Mouse (Mus musculus) R1 (cell line): ENCODE results near the gene Gse1.

Experiments used
- DNase-seq: peaks from one replicate; pipeline ENCODE4 v3.0.0-alpha.2; 2018; ENCODE audit warnings: low read depth, low spot score

The Gse1 gene

DNA sequence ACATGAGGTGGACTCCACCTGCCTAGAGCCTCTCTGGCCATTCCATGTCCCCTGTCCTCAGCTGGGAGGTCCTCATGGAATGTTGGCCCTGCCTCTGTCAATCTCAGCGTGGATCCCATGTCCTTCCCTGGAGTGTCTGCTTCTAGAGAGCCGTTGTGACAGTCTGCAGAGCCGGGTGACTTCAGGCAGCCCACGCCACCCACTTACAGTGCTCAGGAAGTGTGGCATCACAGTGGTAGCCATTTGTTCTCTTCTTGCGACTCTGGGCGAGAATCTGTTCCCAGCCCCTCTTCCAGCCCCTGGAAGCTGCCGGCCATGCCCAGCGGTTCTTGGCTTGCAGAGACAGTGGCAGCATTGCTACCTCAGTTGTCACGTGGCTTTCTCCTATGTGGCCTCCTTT lies 191.4 kb downstream of the Gse1 start:
- DNase-seq, result no peak

DNA sequence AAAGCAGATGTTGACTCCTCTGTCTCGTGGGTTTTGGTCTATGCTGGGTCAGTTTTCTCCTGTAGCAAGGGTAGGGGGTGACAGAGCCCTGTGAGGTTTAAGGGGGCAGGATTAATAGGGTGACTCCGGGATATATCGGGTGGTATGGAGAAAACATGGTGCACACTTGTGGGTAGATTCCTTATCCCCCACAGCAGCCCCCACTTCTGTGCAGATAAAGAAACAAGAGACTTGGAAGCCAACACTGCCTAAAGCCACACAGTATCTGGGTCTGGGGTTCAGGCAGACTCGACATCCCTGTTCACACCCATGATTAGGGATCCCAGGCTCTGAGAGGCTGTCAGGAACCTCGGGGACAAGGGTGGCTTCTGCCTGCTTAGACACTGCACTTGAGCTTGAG lies 192.0 kb downstream of the Gse1 start:
- DNase-seq, result no peak

DNA sequence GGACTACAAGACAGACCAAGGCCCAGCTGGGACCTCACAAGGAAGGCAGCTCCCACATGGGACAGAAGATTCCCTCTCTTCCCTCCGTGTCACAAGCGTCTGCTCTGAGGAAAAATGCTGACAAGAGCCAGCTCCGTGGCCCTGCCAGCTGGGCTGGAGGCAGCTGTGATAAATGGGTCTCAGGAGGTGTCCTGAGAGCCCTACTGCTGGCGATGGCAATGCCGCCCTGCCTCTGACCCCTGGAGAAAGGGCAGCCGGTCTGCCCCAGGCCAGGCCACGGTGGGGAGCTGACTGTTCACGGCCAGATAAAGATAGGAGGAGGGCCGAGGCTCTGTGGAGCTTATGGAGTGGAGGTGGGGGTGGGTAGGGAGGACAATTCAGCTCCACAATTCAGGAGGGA lies 193.4 kb downstream of the Gse1 start:
- no peak for DNase-seq

DNA sequence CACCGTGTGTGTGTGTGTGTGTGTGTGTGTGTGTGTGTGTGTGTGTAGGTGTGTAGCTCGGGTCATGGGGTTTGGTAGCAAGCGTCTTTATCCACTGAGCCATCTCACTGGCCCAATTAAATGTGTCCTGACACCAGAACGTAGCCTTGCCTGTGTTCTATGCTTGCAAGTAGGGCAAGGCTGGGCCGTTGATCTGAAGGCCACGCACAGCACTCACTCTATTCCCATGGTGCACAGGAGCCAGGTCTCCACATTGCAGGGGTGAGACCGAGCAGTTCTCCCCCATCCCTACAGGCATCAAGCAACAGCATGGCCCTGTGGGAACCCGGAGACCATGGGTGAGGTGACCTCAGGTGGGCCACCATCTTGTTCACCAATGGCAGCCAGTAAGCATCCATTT lies 194.0 kb downstream of the Gse1 start:
- no peak for DNase-seq

DNA sequence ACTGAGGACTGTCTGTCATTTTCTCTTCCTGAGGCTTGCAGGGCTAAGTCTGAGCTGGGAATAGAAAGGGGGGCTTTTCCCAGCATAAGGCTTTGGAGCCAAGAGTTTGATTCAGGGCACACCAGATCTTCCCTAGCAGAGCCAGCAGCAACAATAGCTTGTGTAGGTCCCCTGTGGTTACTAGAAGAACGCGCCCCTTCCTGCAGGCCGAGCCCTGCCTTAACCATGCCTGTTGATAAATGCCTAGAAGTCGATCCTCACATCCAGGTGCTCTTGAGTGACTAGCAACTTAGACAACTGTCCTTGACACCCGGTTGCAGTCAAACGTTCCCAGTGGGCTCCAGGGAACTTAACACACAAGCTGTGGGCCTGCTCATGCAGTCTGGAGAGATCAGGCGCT lies 195.3 kb downstream of the Gse1 start:
- peak; percentile 77 for DNase-seq

DNA sequence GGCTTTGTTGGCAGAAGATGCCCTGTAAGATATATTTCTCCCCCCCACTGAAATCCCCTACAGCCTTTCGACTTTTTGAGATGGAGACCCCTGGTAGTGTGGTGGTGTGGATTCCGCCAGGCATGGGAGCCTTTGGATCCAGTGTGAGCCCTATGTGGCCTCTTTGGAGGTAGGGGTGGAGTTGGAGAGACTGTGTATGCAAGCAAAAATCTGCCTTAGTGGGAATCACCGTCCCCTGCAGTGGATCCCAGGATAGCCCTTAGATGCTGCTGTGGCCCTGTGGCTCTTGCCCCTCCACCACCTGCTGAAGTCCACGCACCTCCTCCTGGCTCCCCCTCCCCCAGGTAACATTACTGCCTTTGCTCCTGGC lies 196.6 kb downstream of the Gse1 start:
- DNase-seq, result no peak

DNA sequence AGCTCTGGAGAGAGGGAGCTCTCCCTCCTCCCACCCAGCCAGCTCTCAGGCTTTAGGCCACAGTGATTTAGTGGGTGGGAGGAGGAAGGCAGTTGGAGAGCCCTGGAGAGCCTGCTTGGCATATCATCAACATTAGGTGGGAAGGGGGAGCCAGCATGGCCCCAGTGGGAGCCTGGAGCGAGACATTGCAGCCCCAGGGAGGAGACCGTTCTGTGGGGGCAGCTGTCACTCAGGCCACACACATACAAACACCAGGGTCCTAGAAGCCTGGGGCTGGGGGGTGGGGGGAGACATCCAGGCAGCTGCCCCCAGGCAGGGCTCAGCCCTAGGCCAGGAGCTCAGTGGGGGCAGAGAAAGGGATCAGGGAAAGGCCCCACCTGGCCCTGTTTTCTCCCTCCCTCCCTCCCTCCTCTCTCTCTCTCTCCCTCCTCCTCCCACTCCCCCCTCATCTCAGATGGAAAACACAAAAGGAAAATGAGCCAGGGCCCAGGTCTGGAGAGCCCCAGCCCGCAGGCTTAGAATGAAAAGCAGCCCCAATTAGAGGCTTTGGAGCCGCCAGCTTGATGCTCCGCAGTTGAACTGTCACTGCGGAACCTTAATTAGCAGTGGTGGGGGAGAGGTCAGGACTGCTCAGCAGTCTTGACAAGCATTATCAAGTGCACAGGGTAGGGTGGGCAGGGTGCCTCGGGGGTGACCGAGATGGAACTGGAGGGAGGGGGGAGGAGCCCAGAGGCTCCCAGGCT lies 197.1 kb downstream of the Gse1 start:
- no peak for DNase-seq

DNA sequence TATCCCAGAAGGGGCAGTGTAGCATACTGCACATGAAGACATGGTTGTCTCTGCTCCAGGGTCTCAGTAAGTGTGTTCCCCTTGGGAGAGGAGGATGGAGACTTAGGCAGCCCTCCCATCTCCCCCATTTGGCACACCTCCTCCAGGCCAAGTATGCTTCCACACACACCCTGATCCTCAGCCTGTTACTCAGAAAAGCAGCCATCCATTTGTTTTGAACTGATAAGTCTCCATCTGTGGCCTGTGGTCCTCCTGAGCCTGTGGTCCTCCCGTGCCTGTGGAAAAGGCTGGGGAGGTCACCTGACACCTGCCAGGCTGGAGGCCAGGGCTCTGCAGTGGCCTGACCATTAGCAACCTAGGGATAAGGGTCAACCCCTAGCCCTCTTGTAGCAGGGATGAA lies 197.8 kb downstream of the Gse1 start:
- DNase-seq, result no peak

DNA sequence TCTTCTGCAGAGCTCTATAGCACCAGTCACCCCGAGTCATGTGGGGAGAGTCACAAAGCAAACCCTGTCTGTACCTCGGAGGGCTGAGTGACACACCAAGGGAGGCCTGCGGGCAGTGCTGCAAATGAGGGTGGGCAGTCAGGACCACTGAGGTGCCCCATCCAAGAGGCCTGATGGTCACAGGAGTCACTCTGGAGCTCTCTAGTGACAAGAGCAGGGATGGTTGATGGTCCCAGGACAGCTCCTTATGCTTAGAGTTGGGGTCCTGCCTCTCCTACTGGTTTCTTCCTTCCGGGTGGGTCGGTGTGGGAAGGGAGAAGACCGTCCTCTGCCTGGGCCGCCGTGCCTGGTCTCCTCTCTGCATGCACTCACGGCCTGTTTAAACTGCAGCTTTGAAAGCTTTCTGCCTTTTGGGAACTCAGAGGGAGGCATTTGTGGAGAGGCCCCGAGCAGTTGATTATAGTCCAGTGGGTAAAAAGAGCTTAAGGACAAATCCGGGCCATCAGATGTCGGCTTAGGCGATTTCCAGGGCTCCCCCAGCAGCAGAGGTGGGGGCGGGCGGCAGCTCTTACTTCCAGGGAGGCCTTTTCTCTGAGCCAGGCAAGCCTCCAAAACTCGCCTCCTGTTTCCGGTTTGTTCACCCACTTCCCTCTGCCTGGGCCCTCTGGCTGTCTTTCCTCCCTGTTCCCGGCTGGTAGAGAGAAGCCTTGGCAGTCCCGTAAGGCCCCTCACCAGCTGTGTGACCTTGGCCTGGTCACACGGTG lies 198.5 kb downstream of the Gse1 start:
- DNase-seq, result no peak

DNA sequence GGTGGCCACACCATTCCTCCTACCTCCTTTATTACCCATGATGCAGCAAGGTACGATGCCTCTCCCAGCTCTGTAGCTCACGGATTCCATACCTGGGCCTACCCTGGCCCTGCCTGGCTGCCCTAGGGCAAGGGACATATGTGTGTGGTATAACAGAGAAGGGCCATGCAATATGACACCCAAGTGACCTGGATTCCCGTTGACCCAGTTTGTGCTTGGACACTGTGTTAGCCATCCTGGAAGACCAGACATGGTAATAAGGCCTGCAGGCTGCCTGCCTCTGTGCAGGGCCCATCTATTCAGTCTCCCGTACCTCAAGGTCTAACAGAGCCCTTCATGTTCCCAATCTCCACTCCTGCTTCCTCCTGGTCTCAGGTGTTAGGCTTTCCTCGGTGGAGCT lies 200.2 kb downstream of the Gse1 start:
- no peak for DNase-seq

DNA sequence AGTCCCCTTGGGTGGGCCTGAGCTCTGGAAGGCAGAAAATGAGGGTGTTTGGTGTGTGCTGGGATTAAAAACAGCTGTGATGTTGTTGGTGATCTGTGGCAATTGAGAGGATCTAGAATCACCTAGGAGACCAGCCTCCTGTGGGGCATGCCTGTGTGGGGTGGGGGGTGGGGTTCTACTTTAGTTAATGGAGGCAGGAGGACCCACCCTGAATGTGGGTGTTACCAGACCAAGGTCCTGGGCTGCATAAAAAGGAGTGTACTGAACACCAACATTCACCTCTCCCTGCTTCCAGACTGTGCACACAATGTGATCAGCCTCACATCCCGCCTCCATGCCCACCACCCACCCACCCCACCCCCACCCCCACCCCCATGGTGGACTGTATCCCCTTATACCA lies 200.9 kb downstream of the Gse1 start:
- DNase-seq, result peak; percentile 69

DNA sequence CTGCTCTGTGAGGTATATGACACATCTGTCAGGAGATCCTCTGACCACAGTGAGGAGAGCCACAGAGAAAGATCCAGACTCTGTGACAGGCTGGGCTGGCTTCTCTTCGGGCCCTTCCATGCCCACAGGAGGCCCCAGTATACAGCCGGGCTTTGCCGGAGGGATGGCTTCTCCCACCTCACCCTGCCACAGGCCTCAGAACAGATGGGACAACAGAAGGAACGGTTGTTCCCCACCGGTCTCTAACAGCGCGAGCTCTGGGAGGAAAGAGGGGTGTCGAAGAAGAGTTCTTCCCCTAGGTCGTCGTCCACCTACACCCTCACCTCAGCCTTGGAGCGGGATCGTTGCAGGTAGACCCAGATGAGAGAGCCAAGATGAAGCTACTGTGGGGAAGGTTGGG lies 202.8 kb downstream of the Gse1 start:
- DNase-seq, result no peak

DNA sequence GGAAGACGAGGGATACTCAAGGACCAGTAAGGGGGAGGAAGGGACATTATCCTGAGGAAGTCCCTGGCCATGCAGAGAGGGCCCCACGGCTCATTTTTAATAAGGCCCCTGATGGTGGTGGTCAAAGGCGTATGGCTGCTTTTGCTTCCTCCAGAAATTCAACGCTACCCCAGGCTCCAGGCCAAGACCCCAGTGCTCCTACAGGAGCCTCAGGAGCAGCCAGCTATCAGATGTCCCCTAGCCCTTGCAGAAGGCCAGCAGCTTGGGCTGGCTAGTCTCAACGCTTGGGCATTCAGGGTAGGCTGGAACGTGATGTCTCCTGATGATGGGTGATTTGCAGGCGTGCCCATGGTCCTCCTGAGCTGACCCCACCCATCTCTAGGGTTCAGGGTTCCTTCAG lies 204.2 kb downstream of the Gse1 start:
- DNase-seq, result no peak

DNA sequence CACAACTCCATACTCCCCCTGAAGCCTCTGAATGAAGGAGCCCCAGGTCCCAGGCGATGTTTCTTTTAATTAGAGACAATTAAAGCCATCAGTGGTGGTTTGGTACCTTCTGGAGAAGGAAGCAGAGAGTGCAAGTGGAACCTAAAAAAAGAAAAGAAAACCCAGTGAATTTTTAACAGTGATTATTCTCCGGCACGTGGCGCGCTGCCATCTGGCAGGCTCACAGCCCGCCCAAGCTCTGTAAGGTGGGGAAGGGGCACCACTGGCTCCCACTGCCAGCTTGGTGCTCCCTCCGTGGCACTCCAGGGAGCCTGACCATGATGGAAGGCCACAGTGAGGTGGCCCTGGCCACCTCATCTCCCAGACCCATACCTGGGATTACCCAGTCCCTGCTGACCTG lies 204.9 kb downstream of the Gse1 start:
- DNase-seq, result no peak

DNA sequence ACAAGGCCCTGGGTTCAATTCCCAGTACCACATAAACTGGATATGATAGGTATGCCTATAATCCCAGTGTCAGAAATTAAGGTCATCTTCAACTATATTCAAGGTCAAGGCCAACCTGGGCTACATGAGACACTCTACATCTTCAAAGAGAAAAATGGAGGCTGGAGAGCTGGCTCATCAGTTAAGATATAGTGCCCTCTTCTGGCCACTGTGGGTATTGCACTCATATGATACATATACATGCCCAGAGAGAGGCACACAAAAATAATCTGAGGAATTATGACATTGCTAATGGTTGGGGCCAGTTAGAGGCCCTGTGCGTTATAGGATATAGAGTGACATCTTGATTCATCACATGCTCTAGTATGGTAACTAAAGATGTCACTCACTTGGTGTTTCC lies 205.5 kb downstream of the Gse1 start:
- peak; percentile 70 for DNase-seq

DNA sequence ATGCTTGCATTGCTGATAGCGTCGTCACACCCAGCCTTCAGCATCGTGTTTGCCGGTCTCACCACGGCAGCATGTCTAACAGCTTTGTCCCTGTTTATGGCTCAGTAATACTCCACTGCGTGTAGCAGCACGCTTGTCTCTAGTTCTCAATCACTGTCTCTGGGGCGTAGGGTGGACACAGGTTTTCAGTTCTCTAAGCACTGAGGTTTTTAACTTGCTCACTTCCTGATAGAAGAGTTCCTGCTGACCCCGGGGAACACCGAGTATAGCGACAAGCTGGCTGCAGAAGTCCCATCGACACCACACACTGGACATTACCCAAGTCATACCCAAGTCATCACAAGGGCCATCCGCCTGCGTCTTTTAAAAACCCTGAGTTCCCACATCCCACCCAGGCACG lies 207.5 kb downstream of the Gse1 start:
- no peak for DNase-seq

DNA sequence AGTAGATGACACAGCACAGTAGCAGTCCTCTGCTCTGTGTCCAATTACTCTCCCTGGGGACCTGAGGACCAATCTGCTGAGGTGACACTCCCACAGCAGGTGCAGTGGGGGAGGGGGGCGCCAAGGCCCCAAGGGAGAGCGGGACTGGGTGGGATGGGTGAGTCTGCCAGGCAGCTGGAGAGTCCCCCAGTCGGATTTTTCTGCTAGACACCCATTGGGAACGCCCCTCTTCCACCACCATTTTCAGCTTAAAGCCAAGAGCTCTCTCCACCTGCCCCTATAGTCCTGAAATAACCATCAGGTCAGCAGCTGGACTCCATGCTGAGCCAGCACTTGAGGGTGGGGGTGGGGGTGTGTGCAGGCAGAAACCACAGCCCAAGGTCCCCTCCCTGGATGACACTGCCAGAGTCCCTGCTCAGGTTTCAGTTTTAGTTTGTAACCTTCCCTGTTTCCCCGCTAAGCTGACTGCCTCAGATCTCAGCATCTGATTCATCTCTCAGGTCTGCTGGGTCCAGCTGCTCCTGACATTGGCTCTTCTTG lies 208.3 kb downstream of the Gse1 start:
- no peak for DNase-seq

DNA sequence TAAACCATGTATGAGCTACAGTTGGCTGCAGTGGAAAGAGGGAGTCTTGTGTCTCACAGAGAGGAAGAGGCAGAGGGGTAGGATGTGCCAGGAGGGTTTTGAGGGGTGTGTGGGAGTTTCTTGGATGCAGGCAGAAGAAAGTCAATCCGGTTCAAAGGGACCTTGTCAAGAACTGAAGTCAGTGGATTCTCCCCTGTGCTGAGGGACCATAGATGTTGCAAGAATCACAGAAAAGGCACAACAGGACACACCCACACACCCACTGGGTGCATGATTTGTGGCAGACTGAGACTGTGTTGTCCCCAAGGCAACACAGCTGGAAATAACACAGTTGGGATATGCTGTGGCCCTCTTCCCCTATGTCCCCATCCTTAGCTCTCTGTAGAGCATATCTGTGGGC lies 209.0 kb downstream of the Gse1 start:
- DNase-seq, result no peak

DNA sequence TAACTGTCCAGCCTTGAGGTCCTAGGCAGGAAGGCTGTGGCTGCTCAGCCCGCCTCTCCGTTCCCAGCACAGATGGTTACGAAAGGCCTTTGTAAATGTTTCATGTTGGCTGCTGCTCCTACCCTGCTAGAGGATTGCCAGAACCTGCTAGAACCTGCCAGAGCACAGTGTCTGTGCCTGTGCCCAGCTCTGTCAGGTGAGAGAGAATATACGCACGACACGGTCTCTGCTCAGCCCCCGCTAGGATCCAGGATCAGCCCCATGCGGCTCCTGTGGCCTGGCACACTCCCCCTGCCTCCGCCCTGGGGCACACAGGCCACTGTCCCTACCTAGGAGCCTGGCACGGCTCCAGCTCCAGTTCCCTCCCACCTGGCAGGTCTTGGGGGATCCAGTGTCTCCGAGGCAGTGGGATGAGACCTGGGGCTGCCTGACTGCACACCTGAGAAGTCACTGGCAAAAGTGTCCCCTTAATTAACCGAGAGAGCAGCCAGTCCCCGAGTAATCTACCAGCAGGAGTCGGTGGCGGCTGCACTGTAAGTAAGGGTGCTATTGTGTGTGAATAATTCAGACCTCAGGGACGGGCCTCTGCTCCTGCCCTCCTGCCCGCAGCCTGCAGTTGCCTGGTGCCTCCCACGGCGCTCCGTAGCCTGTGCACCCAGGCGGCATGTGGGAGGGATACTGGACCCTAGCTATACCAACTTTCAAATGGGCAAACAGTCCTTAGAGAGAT lies 209.6 kb downstream of the Gse1 start:
- DNase-seq, result no peak

DNA sequence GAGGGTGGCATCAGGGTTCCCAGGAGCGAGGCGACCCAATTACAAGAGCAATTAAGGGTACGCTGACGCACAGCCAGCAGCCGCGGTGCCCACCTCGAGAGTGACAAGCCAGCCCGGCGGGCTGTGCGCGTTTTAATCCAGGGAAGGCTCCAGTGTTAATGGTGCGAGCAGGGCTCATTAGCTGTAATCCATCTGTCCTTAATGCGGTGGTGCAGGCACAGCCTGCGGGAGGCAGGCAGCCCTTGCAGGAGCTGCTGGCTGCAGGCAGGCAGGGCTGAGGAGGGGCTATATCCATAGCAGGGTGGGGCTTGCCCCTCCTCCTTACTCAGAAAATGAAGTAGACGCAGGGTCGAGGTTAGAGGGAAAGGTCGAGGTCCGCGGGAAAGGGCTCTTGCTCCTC lies 211.1 kb downstream of the Gse1 start:
- DNase-seq, result peak; percentile 38

DNA sequence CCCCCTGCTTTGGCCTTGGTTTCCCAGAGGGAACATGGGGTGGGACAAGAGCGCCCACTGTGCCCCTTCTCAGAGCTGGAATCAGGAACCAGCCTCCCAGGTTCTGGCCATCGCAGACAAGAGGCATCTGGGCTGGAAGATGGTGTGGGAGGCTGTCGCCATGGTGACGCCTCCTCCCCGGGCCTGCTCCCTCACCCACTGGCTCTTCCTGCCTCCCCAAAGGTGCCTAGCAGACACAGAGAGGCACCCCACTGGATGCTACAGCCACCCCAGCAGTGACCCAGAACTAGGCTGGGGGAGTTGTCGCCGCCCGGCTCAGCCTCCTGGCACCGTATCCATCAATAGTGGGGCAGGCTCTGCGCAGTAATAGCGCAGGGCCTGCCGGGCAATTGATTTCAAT lies 212.5 kb downstream of the Gse1 start:
- no peak for DNase-seq

DNA sequence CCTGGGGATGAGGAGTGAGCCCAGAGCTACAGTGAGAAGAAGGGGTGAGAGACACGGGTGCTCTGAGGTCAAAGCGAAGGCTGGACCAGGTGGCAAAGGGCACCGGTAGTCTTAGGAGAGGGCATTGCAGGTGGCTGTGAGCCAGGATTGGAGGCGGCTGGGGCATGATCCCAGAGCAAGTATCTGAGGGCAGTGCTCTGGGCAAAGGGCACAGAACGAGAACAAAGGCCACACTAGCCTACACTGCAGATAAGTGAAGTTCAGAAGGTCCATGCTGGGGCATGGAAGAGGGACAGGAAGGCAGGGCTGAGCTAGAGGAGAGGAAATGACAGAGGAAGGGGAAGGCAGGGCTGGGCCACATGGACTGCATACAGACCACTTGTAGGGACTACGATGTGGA lies 213.4 kb downstream of the Gse1 start:
- DNase-seq, result no peak
